Mouse (Mus musculus): ENCODE data around the gene Hspb7.

The Hspb7 gene

DNA sequence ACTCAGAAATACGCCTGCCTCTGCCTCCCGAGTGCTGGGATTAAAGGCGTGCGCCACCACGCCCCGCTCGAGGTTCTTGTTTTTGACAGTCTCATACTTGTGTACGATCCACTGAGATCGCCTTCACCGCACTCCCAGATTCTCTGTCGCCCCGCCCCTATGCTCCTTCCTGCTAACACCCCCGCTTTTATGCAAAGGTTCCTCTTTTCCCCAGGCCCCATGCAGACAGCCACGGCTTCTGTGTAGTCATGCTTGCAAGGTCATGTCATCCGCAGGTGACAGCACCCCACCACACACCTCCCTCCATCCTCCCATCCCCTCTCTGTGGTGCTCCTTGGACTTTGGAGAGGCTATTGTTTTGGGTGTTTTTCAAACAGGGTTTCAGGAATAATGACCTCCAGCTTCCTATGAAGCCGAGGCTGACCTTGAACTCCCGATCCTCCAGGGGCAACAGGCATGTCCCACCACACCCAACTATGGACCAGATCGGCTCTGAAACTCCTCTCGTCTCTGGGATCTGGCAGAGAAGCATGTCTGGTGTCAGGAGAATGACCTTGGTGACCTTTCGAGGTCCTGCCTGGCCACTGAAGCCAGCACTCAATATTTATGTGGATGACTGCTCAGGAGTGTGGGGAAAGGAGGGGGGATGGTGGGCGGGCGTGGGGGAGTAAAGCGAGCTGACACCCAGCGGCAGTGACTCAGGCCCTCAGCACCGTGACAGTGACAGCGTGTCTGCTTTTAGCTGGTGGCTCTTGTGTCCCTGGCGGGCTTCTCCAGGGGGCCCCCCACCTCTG lies 984 bp upstream of the Hspb7 start:
- peak; percentile 81 for DNase-seq (ENCODE audit: low read depth, low spot score)

DNA sequence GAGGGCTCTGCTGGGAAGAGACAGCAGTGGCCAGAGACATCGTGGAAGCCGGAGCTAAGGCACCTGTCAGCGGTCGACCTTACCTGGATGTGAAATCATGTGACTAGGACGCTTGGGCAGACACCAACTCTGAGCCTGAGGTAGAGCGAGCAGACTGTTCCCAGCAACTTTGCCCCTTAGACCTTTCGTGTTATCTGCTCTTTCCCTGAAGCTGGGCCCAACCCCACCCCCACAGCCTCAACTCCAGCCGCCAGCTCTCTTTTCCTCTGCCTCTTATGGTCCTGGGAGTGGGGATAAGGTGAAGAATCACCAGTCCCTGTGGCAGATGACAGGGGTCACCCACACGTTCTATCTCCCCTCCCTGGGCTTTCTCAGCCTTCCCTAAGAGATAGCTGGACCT lies 307 bp downstream of the Hspb7 start:
- DNase-seq (ENCODE audit: low read depth, low spot score) = no peak

DNA sequence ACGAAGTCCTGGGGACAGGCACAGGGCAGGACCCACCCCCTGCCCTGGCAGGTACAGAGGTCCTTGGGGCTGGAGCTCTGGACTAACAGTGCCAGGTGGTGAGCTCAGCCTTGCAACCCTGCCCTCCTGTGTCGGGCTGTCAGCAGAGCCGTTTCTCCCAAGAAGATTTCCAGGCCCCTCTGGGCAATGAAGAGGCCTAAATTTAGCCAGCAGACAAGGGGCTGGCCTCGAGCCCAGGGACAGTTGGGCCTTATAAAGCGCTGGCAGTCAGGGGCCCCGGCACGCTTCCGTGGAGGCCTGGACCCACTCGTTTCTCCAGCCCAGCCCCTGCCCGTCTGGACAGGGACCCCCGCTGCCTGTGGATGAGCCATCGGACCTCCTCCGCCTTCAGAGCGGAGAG lies 844 bp downstream of the Hspb7 start:
- DNase-seq (ENCODE audit: low read depth, low spot score) = no peak

DNA sequence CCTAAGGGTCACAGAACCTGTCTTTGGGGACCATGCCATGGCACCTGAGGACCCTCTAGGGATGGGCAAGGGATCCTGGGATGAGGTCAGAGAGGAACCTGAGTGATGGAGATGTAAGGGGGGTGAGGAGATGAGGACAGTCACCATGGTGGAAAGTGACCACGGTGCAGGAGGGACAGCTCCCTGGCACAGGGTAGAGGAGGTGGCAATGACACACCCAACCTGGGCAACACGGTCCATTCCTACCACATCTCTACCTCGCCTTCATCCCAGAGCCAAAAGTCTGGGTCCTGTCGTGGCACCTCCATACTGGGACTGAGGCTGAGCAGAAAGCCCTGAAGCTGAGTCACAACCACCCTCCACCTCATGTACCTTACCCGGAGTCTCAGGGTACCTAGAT lies 2.3 kb downstream of the Hspb7 start:
- no peak for DNase-seq (ENCODE audit: low read depth, low spot score)

DNA sequence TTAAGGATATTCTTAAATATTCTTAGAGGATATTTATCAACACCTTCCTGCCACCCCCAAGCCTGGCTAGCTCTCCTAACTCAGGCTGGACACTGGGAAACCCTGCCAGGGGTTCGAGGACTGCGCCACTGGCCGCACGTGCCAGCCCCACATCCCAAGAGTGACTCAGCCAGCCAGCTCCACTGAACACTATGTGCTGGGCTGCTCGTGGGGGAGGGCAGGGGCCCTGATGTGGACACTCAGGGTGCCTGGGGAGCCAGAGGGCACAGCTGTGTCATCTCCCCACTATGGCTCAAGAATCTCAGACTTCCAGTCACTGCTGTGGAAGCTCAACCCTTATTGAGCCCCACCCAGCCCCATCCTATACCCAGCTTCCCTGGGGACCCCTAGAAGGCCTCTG lies 2.7 kb downstream of the Hspb7 start:
- DNase-seq (ENCODE audit: low read depth, low spot score) = no peak

DNA sequence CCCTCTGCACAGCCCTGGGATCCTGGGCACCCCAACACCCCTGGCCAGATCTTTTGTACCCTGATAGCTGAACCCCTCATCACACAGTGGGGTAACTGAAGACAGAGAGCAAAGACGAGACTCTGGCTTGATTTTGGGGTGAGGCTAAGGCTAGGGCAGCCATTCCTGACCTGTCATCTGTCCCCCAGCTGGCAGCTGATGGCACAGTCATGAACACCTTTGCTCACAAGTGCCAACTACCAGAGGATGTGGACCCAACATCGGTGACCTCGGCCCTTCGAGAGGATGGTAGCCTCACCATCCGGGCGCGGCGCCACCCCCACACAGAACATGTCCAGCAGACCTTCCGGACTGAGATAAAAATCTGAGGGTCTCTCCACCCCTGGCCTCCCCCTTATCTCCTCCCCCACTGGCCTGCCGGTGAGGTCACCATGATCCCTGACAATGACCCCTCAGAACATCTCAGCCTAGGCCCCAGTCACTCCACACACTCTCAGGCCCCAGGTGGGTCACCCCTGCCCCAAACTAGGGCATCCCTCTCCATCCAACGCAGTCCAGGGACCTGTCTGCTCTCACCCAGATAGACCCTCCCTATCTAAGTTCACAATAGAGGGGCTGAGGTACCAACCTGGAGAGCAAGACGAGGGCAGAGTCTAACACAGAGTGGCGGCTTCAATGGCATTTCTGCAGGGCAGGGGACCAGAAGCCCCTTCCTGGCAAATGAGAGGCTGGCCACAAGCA lies 3.3 kb downstream of the Hspb7 start:
- no peak for DNase-seq (ENCODE audit: low read depth, low spot score)

DNA sequence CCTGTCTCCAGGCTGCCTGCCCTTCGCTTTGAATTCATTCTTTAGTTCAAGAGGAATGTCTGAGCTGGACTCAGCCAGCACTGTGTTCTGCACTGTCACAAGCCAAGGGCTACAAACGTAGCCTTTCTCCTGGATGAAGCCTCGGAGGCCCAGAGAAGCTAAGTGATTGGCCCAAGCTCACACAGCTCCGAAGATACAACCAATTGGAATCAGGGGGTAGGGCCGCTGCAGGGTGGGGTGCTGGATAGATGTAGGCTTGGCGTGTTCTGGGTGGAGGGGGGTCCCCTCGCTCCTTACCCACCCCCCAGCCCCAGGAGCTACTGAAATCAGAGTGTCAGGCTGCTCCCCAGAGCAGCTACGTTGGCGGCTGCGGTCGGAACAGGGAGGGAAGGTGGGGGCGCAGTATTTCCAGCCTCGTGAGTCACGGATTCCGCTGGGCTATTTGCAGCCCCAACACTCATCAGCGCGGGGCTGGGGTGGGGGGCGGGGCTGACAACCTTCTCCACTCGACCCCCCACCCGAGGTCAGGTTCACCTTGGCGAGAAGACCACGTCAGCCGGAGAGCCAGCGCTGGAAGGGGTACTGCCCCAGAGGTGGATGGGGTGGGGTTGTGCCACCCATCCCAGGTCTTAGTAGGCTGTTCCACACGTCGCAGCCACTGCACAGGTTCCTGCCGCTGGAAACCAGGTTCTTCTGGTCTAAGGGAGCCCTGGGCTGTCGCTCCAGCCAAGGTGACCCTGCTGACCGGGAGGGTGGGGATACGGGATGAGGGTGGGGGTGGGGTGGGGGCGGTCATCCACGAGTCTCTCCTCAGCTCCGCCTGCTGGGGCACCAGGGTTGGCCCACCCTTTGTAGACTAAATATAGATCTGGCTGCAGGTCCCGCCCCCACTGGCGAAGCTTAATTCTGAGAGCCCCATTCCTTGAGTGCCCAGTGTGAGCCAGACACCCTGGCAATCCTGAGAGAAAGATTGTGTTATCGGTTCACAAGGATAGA lies 5.2 kb downstream of the Hspb7 start:
- DNase-seq (ENCODE audit: low read depth, low spot score) = peak; percentile 88

DNA sequence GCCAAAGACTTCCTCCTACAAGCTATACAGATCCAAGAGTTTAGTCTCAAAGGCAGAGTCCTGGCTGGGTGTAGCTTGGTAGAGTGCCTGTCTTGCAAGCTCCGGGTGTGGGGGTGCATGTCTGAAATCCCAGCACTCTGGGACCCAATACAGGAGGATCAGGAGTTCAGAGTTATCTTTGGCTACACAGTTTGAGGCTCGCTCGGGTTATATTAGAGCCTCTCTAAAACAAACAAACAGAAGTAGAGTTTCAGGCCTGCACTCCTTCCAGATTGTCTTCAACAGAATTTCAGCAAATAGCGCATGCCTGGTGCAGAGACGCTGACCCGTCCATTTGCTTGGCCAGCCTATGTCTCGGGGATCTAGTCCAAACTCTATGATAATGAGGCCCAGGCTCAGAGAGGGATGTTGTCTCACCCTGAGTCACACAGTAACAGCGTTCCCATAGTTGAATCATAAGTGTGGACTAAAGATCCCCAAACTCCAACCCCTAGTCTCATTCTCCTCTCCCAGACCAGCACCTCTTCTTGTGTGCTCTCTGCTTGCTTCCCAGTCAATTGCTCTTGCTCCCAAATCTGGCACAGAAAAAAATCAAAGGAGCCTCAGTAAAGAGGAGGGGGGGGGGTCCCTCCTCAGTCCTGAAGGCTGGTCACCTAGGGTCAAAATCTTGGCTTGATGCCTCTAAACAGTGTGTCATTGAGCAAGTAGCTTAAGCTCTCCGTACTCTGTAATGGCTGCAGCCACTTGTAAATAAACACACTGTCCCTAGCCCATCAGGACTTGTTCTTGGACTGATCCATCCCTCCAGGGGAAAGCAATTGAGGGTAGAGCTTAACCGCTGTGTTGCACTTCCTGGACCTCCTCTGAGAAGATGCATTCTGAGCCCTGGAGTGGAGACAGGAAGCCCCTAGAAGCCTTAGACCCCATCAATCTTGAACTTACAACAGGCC lies 6.5 kb downstream of the Hspb7 start:
- peak; percentile 45 for DNase-seq (ENCODE audit: low read depth, low spot score)

DNA sequence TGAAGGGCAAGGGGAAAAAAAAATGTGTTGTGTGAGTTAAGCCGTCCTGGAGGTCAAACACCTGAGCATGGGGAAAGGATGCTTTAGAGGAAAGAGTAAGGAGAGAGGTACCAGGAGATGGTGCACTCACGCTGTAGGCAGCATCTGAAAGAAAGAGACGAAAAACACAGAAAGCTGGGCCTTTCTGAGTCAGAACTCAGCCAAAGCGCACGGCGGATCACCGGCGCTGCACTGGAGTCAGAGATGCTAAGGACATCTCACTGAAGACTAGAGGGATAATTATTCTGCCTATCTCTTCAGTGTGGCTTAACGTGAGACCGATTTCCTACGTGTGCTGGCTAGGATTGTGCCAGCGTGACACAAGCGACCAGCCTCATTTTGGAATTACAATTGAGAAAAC lies 7.3 kb downstream of the Hspb7 start:
- no peak for DNase-seq (ENCODE audit: low read depth, low spot score)

DNA sequence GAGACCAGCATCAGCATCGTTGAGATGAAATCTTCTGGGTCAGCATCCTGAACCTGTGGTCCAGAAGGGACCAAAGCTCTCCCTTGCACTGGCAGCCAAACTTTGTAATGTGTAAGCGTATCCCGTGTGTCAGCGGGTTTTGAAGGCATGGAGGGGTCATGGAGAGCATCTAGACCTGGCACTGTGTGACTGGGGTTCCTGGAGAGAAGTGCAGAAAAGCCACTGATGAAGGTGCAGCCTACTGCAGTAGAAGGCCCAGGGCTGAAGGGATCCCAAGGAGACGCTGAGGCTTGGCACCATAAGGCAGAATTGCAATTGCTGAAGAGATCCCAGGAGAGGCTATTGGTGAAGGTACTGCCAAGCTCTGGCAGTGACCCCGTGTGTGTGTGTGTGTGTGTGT lies 8.8 kb downstream of the Hspb7 start:
- no peak for DNase-seq (ENCODE audit: low read depth, low spot score)

DNA sequence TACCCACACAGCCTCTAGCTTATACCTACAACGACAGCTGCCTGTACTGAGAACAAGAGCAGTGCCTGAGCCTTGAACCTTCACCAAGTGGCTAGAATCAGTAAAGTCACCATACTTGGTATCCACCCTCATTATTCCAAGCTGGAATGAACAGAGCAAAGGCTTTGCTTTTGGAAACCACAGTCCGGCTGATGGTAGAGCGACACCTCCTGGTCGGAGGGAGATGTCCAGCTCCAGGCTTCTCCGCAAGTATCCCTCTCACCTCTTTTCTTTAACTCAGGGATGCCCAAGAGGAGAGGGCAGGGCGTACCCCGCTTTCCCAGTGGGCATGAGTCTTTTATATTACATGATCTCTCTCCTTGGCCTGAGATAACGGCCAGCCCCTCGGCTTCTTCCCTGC lies 9.3 kb downstream of the Hspb7 start:
- peak; percentile 75 for DNase-seq (ENCODE audit: low read depth, low spot score)

DNA sequence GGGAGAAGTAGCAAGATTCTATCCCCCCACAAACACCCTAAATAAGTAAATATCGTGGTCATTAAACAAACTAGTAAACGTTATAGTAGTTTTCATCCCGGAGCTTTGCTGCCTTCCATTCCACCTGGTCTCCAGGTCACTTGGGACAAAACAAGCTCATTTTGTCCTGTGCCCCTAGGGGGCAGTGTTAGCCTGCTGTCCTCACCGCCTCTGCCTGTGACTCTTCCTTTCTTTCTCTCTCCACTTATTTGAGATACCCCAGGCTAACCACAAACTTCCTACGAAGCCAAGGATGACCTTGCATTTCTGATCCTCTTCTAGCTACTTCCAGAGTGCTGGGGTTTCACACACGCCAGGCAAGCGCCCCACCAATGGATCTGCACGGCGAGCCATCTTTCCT lies 10.4 kb downstream of the Hspb7 start:
- no peak for DNase-seq (ENCODE audit: low read depth, low spot score)

DNA sequence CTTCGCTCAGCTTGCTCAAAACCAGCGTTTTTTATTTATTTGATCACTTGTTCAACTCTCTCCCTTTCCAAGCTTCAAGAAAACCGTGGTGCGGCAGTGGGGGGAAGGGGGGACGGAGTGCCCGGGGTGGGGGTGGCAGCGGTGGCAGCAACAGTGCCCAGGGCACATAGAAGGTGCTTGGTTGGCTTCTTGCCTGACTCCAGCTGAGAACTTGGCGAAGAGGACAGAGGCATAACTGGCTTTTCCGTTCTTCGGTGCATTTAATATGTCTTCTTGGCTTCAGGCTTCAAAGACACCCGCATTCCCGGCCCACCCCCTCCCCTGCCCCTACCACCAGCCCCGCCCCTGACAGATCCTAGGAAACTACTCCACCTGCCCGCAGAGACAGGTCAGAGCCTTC lies 12.1 kb downstream of the Hspb7 start:
- no peak for DNase-seq (ENCODE audit: low read depth, low spot score)

DNA sequence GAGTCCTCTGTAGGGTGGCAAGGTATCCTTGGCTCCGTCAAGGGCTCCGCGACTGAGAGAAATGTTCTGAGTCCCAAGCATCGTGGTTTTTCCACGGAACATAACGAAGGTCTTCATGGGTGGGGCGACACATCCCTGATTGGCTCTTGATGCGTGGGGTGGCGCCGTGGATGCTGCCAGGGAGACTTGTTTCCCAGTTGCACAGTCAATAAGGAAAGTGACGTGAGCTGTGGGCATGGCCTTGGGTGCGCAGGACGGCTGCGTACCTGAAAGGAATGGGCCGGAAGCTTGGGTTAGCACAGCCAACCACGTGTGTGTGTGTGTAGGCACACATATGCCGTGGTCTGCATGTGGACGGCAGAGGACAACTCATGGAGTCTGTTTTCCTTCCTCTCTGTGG lies 12.6 kb downstream of the Hspb7 start:
- peak; percentile 82 for DNase-seq (ENCODE audit: low read depth, low spot score)

DNA sequence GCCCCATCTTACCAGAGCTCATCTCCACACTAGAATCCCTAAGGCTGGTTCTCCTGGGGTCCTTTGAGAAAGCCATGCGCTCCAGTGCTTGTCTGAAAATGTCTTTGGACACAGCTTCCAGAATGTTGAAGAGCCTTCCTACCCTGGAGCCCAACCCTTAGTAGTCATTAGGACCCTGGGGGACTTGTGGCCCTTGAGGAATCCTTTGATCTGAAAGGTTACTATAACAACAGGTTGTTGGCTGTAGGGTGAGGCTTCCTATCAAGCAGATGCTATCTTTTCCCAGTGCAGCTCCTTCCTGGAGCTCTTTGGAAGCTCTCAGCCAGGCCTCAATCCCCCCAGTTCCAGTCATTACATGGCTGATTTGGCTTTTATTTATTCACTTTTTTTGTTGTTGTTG lies 15.4 kb downstream of the Hspb7 start, which contains the start of gene Srarp:
Gene Srarp, minus strand, starts transcription at position 132 of the 400 bp plus-strand sequence.
- DNase-seq (ENCODE audit: low read depth, low spot score) = no peak

DNA sequence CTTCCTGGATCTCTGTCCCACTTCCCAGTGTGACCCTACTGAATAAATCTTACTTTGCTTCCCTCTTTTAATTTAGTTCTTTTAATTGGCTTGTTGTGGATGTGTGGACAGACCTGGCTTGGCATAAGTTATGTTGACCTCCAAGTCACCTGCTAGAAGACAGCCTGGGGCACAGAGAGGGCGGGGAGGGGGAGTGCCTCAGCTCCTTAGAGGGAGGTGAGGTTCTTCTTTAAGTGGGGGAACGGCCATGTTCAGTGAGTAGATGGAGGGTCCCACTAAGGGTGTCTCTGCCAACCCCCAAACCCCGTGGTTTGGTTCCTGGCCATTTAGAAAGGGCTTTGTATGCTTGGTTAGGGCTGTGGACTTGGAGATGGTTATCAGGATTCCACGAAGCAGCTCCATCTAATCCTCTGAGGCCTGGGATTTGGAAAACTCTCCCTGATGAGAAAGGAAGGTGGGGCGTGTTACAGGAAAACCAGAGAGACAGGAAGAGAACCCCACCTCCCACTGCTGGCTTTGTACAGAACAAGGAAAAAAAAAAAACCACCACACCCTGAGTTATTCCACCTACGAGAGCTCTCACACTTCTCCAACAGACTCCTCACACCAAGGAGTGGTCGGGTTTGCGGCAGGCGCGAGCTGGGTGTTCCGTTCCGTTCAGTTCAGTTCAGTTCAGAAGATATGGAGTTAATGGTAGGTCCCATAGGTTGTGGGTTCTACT lies 18.7 kb downstream of the Hspb7 start:
- peak; percentile 84 for DNase-seq (ENCODE audit: low read depth, low spot score)

DNA sequence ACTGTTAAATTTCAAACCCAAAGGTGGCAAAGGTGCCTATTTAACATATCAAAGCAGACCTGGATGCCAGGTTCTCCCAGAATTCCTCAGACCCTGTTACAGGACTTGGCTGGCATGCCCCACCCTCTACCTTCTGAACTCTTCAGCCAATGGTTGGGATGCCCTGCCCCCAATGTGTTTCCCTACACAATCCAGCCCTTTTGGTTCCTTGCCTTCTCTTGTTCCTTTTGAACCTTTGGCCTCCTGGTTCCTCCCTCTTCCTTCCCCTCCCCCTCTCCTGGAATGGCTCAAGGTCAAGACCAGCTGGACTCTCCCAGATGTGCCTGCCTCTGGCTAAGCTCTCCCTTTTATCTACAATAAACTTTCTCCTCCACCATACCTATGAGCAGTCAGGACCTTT lies 20.3 kb downstream of the Hspb7 start:
- DNase-seq (ENCODE audit: low read depth, low spot score) = peak; percentile 97

DNA sequence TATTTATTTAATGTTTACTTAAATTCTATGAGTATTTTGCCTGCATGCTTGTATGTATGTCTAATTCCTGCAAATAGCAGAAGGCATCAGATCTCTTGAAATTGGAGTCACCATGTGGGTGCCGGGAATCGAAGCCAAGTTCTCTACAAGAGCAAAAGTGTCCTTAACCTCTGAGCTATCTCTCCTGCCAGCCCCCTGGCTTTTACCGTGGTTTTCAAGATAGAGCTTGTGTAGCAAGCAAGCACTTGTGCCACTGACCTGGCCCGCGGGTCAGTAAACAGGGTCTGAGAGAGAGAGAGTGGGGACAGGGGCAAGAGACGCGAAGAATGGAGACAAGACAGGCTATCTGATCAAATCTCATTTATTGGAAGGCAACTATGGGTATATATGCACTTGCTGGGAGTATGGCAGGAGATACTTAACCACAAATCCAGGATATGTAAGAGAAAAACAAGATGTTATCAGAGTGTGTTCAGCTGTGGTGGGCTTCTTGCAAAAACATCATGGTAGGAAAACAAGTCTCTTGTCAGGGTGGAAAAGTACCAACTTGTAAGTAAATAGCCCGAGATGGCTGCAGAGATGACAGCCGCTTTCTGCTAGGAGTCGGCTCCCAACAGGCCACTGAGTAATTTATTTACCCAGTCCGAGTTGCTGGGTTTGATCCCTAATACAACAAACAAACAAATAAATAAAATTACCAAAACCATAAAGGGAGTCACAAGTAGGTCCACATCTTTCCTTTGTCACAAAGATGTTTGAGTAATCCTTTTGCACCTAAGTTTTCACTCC lies 23.3 kb downstream of the Hspb7 start:
- DNase-seq (ENCODE audit: low read depth, low spot score) = no peak

All from R1 (cell line).